Mouse (Mus musculus) limb, embryonic 14.5 days (tissue): ENCODE measurements around the gene Aff3. TPM values are rescaled to one million over a fixed set of nuclear protein-coding genes. Genes with fewer than 3 reads are reported as not detected.

Experiments
- ATAC-seq: fragments of 200-750 bp; cut with Nextera tagmentation; 2 replicates; pipeline ENCODE4 v1.8.0; 2017; ENCODE audit warnings: low read depth, moderate number of reproducible peaks, moderate TSS enrichment; ENCODE audit not compliant: low FRiP score
- DNase-seq: peaks from one replicate; pipeline ENCODE4 v3.0.0-alpha.2; 2015; ENCODE audit warnings: low spot score
- H3K27ac ChIP-seq: fragments of 300-500 bp; sonication (generic); replicated peaks from 2 replicates; pipeline ENCODE4 v1.5.1; 2014; ENCODE audit warnings: low read depth, mild to moderate bottlenecking, low read length, moderate library complexity, mixed read lengths
- H3K27me3 ChIP-seq: fragments of 300-500 bp; sonication (generic); 2 replicates; pipeline ENCODE4 v1.6.1; 2014; ENCODE audit warnings: low read length, mixed read lengths; ENCODE audit not compliant: control insufficient read depth, insufficient read depth
- H3K36me3 ChIP-seq: fragments of 300-500 bp; sonication (generic); 2 replicates; pipeline ENCODE4 v1.6.1; 2014; ENCODE audit warnings: mild to moderate bottlenecking, low read length, moderate library complexity, mixed read lengths; ENCODE audit not compliant: control insufficient read depth, insufficient read depth
- H3K4me1 ChIP-seq: fragments of 300-500 bp; sonication (generic); 2 replicates; pipeline ENCODE4 v1.6.1; 2014; ENCODE audit warnings: antibody characterized with exemption, low read length, mixed read lengths; ENCODE audit not compliant: control insufficient read depth, insufficient read depth
- H3K4me2 ChIP-seq: fragments of 300-500 bp; sonication (generic); replicated peaks from 2 replicates; pipeline ENCODE4 v1.6.1; 2014; ENCODE audit warnings: low read depth, mild to moderate bottlenecking, low read length, moderate library complexity; ENCODE audit not compliant: severe bottlenecking
- H3K4me3 ChIP-seq: fragments of 300-500 bp; sonication (generic); replicated peaks from 2 replicates; pipeline ENCODE4 v1.5.1; 2014; ENCODE audit warnings: low read length
- H3K9ac ChIP-seq: fragments of 300-500 bp; sonication (generic); 2 replicates; pipeline ENCODE4 v1.6.1; 2014; ENCODE audit warnings: mild to moderate bottlenecking, low read depth, low read length, moderate library complexity; ENCODE audit not compliant: severe bottlenecking
- H3K9me3 ChIP-seq: fragments of 300-500 bp; sonication (generic); 2 replicates; pipeline ENCODE4 v1.6.1; 2016; ENCODE audit warnings: low read length; ENCODE audit not compliant: control insufficient read depth
- POLR2A ChIP-seq: fragments of 200-500 bp; IDR thresholded peaks from 2 replicates; pipeline ENCODE4 v1.8.0; 2012; ENCODE audit warnings: inconsistent platforms, mild to moderate bottlenecking, moderate library complexity, borderline replicate concordance; ENCODE audit not compliant: insufficient read depth, insufficient read length; ENCODE audit errors: extremely low read depth
- WGBS: fragments of 180-500 bp; shearing (Covaris S2); extraction: QIAGEN DNeasy Blood & Tissue Kit; methylation state at CpG from one replicate; pipeline ENCODE4 v1.1.7; 2014; 5-methylcytosine and 5-hydroxymethylcytosine counted together
- polyA plus RNA-seq, 2 experiments: library from polyadenylated mRNA; depleted of rRNA in 1 of 2; stranded (reverse) in 1 of 2; unstranded in 1 of 2; fragments of >200 nt; fragmentation: Nextera tagmentation in 1 of 2; extraction: Ambion mirVana in 1 of 2; gene quantifications; 2 replicates each; pipeline versions ENCODE4 v1.2.1 to v1.2.3; 2012 to 2014

Aff3 gene
- polyA plus RNA-seq, 2 experiments = 20.4 to 22.4 TPM

DNA sequence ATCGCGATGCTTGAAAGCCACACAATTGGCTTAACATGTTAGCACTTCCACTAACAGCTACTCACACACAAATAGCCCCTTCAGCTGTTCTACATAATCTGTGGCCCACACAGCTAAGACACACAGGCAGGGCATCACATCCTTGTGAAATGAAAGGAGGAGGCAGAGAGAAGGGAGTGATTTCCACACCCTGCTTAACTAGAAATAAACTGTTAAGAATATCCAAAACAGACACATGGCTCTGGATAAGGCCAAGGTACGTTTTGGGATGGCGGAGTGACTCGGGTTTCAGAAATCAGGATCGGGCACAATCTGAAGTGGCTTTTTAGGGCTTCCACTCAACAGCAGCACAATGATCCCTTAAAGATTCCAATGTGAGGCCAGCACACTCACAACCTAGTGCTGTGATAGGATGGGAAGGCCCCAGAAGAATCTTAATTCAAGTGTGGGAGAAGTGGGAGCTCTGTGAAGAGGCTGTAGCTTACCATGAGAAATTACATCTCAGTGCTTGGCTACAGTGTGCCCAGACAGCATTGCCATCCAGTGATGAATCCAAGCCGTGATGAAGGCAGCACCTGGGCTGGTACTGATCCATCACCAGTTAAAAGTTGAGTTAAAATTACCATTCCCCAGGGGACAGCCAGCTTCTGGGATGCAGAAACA lies 214.8 kb downstream of the Aff3 start:
- H3K9me3 ChIP-seq = no peaks in the 10 kb centered on the region
- no peak for ATAC-seq
- H3K36me3 ChIP-seq = no peaks in the 10 kb centered on the region
- H3K27me3 ChIP-seq = no peaks in the 10 kb centered on the region
- WGBS = 66% methylated on average over 7 of the region's 7 CpGs
- no peak overlapping the region for H3K9ac ChIP-seq
- peaks cover 20% of the 10 kb centered on the region for H3K4me1 ChIP-seq
- H3K4me3 ChIP-seq = no peak overlapping the region
- DNase-seq = no peak
- H3K4me2 ChIP-seq = no peak overlapping the region
- no peak overlapping the region for H3K27ac ChIP-seq
- TF ChIP-seq POLR2A = no peak

DNA sequence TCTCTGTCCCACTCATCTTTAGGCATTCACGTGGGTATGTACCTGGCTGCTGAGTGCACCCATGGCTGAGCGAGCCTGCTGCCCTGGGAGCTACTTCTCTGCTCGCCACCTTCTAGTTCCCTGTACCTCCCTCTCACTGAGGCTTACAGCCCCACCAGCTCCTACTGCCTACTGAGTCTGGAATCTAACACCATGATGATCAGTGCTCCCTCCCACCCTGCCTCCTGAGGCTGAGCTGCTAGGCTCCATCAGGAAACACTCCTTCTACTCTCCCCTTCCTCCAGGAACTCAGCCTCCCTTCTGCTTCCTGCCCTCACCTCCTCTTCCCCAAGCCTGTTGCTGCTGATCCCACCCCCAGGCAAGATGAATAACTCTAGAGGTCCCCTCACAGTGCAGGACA lies 215.9 kb downstream of the Aff3 start:
- H3K9me3 ChIP-seq = no peaks in the 10 kb centered on the region
- H3K4me3 ChIP-seq = no peak overlapping the region
- no peaks in the 10 kb centered on the region for H3K36me3 ChIP-seq
- no peaks in the 10 kb centered on the region for H3K27me3 ChIP-seq
- ATAC-seq (no peak), DNase-seq (no peak)
- H3K27ac ChIP-seq = no peak overlapping the region
- TF ChIP-seq POLR2A = no peak
- peaks cover 20% of the 10 kb centered on the region for H3K4me1 ChIP-seq
- no peak overlapping the region for H3K4me2 ChIP-seq
- 44% methylated on average over 3 of the region's 3 CpGs for WGBS
- no peak overlapping the region for H3K9ac ChIP-seq

DNA sequence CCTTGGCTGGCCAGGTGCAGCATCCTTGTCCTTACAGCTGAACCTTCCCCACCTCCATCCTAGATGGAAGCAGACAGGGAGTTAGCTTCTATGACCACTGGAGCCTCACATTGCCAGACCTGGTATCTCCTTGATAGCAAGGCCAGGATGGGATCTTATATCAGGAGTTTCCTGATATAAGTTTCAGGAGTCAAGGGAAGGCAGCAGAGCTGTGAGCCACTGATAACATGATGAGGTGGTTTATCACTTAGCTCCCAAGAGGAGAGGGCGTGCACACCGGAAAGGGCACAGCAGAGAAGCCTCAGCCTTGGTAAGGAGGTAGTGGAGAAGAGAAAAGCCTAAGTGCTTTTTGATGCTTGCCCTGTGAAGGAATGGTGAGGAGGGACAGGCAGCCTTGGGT lies 217.2 kb downstream of the Aff3 start:
- TF ChIP-seq POLR2A = no peak
- H3K4me1 ChIP-seq = peaks cover 20% of the 10 kb centered on the region
- H3K27me3 ChIP-seq = no peaks in the 10 kb centered on the region
- no peak overlapping the region for H3K27ac ChIP-seq
- ATAC-seq (no peak), DNase-seq (no peak)
- no peak overlapping the region for H3K9ac ChIP-seq
- H3K4me2 ChIP-seq = no peak overlapping the region
- H3K4me3 ChIP-seq = no peak overlapping the region
- no peaks in the 10 kb centered on the region for H3K9me3 ChIP-seq
- 93% methylated on average over 2 of the region's 2 CpGs for WGBS
- no peaks in the 10 kb centered on the region for H3K36me3 ChIP-seq

DNA sequence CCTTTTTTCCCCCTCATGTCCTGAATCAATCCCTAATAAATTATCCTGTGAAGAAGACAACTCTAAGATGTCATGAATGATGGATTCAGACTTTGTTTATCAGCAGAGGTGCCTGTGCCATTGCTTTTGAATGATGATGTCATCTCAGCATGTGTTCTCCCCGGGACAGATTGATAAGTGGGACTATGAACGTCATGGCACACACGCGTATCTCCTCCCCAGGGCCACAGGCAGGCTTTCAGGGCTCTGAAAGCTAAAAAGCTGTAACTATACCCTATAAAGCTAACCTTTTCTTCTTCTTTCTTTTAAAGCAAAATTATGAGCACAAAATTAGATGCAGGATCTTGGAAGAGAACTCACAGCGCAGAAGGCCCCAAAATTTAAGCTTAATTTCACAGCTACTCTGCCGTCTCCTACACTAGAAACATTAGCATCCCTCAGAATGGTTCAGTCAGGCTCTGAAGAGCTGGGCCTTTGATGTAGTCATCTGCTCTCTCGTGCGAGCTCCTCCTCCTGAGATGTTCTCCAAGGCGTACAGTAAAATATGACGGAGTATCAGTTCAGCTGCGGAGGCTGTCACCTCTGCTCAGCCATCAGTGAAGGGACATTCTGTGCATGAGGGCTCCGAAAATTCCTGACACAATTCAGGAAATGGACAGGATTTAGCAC lies 218.5 kb downstream of the Aff3 start:
- no peaks in the 10 kb centered on the region for H3K9me3 ChIP-seq
- H3K4me2 ChIP-seq = no peak overlapping the region
- no peaks in the 10 kb centered on the region for H3K27me3 ChIP-seq
- WGBS = 71% methylated on average over 12 of the region's 12 CpGs
- H3K4me3 ChIP-seq = no peak overlapping the region
- no peak for ATAC-seq
- no peak overlapping the region for H3K9ac ChIP-seq
- no peak overlapping the region for H3K27ac ChIP-seq
- TF ChIP-seq POLR2A = no peak
- H3K36me3 ChIP-seq = no peaks in the 10 kb centered on the region
- no peak for DNase-seq
- H3K4me1 ChIP-seq = peaks cover 21% of the 10 kb centered on the region

DNA sequence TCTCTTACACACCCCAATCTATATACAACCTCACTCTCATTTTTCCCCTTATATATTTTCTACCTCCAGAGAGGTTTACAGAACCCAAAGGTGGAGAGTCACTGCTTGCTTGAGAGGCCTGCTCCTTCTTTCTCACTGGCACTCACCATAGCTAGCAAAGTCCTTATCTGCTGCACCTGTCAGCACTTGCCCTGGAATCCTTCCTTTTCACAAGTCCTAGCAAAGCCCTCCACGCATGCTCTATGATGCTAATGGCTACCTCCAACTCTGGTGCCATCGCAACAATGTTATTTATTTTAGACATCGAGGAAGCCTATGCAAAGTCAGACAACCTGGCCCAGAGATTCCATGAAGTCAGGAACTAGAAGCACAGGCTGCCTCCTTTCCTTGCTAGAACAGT lies 221.9 kb downstream of the Aff3 start:
- TF ChIP-seq POLR2A = no peak
- no peaks in the 10 kb centered on the region for H3K36me3 ChIP-seq
- 82% methylated on average over 3 of the region's 3 CpGs for WGBS
- ATAC-seq = no peak
- H3K4me2 ChIP-seq = no peak overlapping the region
- H3K9me3 ChIP-seq = no peaks in the 10 kb centered on the region
- no peak overlapping the region for H3K27ac ChIP-seq
- H3K4me1 ChIP-seq = peaks cover 25% of the 10 kb centered on the region
- no peaks in the 10 kb centered on the region for H3K27me3 ChIP-seq
- no peak overlapping the region for H3K9ac ChIP-seq
- no peak overlapping the region for H3K4me3 ChIP-seq
- no peak for DNase-seq

DNA sequence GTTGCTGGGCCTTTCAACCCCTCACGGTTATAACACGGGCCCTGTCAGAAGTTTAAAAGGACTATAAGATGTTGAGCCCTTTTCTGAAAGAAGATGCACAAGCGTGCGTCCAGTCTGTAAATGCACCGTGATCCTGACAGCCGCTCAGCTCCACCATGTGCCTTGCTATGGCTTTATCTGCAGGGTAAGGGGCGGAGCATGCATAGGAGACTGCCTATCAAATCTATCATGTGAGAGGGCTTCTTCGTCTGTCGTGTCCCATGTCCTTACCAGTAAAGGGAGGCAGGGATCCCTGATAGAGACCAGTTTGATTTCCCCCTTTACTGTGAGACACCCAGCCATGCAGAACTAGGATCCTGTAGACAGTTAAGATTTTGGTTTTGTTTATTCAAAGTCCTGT lies 222.3 kb downstream of the Aff3 start:
- WGBS = 76% methylated on average over 9 of the region's 9 CpGs
- ATAC-seq = no peak
- peaks cover 29% of the 10 kb centered on the region for H3K4me1 ChIP-seq

More for the DNA sequence above, 222.3 kb downstream of the Aff3 start:
- H3K9me3 ChIP-seq = no peaks in the 10 kb centered on the region
- no peak overlapping the region for H3K4me3 ChIP-seq
- TF ChIP-seq POLR2A = no peak
- H3K27ac ChIP-seq = no peak overlapping the region
- H3K27me3 ChIP-seq = no peaks in the 10 kb centered on the region
- no peak for DNase-seq
- no peaks in the 10 kb centered on the region for H3K36me3 ChIP-seq
- no peak overlapping the region for H3K9ac ChIP-seq
- no peak overlapping the region for H3K4me2 ChIP-seq
